Mouse (Mus musculus): ENCODE measurements around the gene Slc4a5. TPM values are rescaled to one million over a fixed set of nuclear protein-coding genes. Genes with fewer than 3 reads are reported as not detected.
A peak's percentile ranks its signal among the peaks of the same experiment; 100 is the strongest.

Gene Slc4a5
- polyA plus RNA-seq, 1 experiment from 2014 or later, result 0.16 TPM

- no peaks in the 10 kb centered on the region for H3K9me3 ChIP-seq (ENCODE audit: control insufficient read depth, low read length)
- peaks cover 28% of the 10 kb centered on the region for H3K36me3 ChIP-seq (ENCODE audit: control insufficient read depth, insufficient read depth, low read length)
- no peak overlapping the region for H3K9ac ChIP-seq (ENCODE audit: low read length)
- H3K27ac ChIP-seq (replicated peaks in 1 of 2; ENCODE audit: control insufficient read depth in 1 of 2, insufficient read depth in 1 of 2, low read depth in 2 of 2, low read length in 2 of 2), result no peak overlapping the region
- 88% methylated on average over 7 of the region's 7 CpGs for WGBS
- no peaks in the 10 kb centered on the region for H3K27me3 ChIP-seq (ENCODE audit: control insufficient read depth, insufficient read depth, low read length)
- no peaks in the 10 kb centered on the region for H3K4me1 ChIP-seq (ENCODE audit: control insufficient read depth in 2 of 2, insufficient read depth in 2 of 2, low read length in 2 of 2)
- H3K4me2 ChIP-seq (ENCODE audit: low read length), result no peak overlapping the region
- no peak for ATAC-seq (ENCODE audit: insufficient number of reproducible peaks, insufficient read depth, low FRiP score, low read depth)
- no peak overlapping the region for H3K4me3 ChIP-seq (ENCODE audit: control insufficient read depth in 1 of 2, insufficient read depth in 1 of 2, low read depth in 1 of 2, low read length in 2 of 2)
Observed at GRCm38 (mm10) chr6:83309017-83309416, 89.4 kb downstream of the Slc4a5 start.

DNA sequence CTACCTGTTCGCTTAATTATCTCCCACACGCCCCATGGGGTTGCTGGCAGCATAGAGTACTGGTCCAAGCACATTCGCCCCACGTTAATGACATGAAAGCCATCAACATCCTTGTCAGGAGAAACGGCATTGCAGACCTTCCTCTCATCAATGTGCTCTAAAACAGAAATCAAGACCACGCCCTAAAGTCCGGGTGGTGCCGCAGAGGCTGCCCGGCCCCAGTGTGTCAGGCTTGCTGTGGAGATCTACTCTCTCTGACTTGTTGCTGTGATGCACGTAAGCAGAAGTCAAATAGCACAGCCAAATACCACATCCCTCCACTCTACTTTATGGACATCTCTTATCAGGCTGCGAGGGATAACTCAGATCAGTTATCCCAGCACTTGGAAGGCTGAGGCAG is 91.6 kb downstream of the Slc4a5 start:
- Histone ChIP-seq H3K9me3 (ENCODE audit: control insufficient read depth, low read length) (no peaks in the 10 kb centered on the region), H3K4me1 (ENCODE audit: control insufficient read depth in 2 of 2, insufficient read depth in 2 of 2, low read length in 2 of 2) (peaks cover 0 to 3% of the 10 kb centered on the region in 2 experiments; a peak in 2 of 4 replicates), H3K4me2 (ENCODE audit: low read length) (no peak overlapping the region), H3K27me3 (ENCODE audit: control insufficient read depth, insufficient read depth, low read length) (no peaks in the 10 kb centered on the region), H3K27ac (replicated peaks in 1 of 2; ENCODE audit: control insufficient read depth in 1 of 2, insufficient read depth in 1 of 2, low read depth in 2 of 2, low read length in 2 of 2) (no peak overlapping the region), H3K4me3 (ENCODE audit: control insufficient read depth in 1 of 2, insufficient read depth in 1 of 2, low read depth in 1 of 2, low read length in 2 of 2) (no peak overlapping the region), H3K36me3 (ENCODE audit: control insufficient read depth, insufficient read depth, low read length) (peaks cover 21% of the 10 kb centered on the region), H3K9ac (ENCODE audit: low read length) (no peak overlapping the region)
- WGBS, result 93% methylated on average over 11 of the region's 11 CpGs
- no peak for ATAC-seq (ENCODE audit: insufficient number of reproducible peaks, insufficient read depth, low FRiP score, low read depth)

DNA sequence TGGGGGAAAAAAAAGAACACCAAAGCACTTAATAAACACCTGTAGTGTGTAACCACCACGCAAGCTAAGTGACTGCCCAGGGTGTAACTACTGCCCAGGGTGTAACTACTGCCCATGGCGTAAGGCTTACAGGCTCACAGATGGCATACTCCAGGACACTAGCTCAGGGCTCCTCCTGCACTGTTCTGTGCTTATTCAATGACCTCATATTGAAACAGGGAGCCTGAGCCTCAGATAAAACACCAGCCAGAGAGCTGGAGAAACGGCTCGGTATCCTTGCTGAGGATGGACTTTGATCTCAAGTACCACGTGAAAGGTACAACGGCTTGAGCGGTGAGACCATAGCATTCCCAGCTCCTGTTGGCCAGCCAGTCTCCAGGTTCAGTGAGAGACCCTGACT is 92.4 kb downstream of the Slc4a5 start:
- 61% methylated on average over 7 of the region's 7 CpGs for WGBS
- no peaks in the 10 kb centered on the region for H3K27me3 ChIP-seq (ENCODE audit: control insufficient read depth, insufficient read depth, low read length)
- no peak for ATAC-seq (ENCODE audit: insufficient number of reproducible peaks, insufficient read depth, low FRiP score, low read depth)
- H3K36me3 ChIP-seq (ENCODE audit: control insufficient read depth, insufficient read depth, low read length), result peaks cover 21% of the 10 kb centered on the region
- H3K9me3 ChIP-seq (ENCODE audit: control insufficient read depth, low read length), result no peaks in the 10 kb centered on the region
- no peak overlapping the region for H3K4me3 ChIP-seq (ENCODE audit: control insufficient read depth in 1 of 2, insufficient read depth in 1 of 2, low read depth in 1 of 2, low read length in 2 of 2)
- H3K4me1 ChIP-seq (ENCODE audit: control insufficient read depth in 2 of 2, insufficient read depth in 2 of 2, low read length in 2 of 2), result peaks cover 4 to 6% of the 10 kb centered on the region in 2 experiments; a peak in 2 of 4 replicates
- H3K4me2 ChIP-seq (ENCODE audit: low read length), result no peak overlapping the region
- no peak overlapping the region for H3K27ac ChIP-seq (replicated peaks in 1 of 2; ENCODE audit: control insufficient read depth in 1 of 2, insufficient read depth in 1 of 2, low read depth in 2 of 2, low read length in 2 of 2)
- H3K9ac ChIP-seq (ENCODE audit: low read length), result no peak overlapping the region

DNA sequence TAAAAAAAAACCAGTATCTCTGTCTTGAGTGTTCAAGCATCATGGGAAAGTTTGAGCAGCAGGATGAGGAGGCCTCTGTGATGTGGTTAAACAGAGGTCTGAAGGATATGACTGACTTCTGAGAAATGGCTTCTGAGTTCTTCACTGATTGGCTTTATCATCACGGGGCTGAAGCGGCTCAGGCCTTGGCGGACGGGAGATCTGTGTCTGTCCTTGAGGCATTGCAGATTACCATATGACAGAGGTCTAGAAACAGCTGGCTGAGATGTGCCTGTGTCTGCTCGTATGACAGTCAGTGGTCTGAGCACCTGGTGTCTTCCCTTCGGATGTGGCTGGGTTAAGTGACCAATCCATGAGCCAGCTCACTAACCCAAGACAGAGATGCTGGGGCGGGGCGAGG is 92.9 kb downstream of the Slc4a5 start:
- no peak for ATAC-seq (ENCODE audit: insufficient number of reproducible peaks, insufficient read depth, low FRiP score, low read depth)
- Histone ChIP-seq H3K27ac (replicated peaks in 1 of 2; ENCODE audit: control insufficient read depth in 1 of 2, insufficient read depth in 1 of 2, low read depth in 2 of 2, low read length in 2 of 2) (no peak overlapping the region), H3K4me1 (ENCODE audit: control insufficient read depth in 2 of 2, insufficient read depth in 2 of 2, low read length in 2 of 2) (peaks cover 4 to 6% of the 10 kb centered on the region in 2 experiments; a peak in 2 of 4 replicates), H3K9ac (ENCODE audit: low read length) (no peak overlapping the region), H3K4me3 (ENCODE audit: control insufficient read depth in 1 of 2, insufficient read depth in 1 of 2, low read depth in 1 of 2, low read length in 2 of 2) (no peak overlapping the region), H3K36me3 (ENCODE audit: control insufficient read depth, insufficient read depth, low read length) (peaks cover 21% of the 10 kb centered on the region), H3K27me3 (ENCODE audit: control insufficient read depth, insufficient read depth, low read length) (no peaks in the 10 kb centered on the region), H3K4me2 (ENCODE audit: low read length) (no peak overlapping the region), H3K9me3 (ENCODE audit: control insufficient read depth, low read length) (no peaks in the 10 kb centered on the region)
- WGBS, result 68% methylated on average over 8 of the region's 8 CpGs

- Histone ChIP-seq H3K4me2 (ENCODE audit: low read length) (no peak overlapping the region), H3K4me3 (ENCODE audit: control insufficient read depth in 1 of 2, insufficient read depth in 1 of 2, low read depth in 1 of 2, low read length in 2 of 2) (no peak overlapping the region), H3K9ac (ENCODE audit: low read length) (no peak overlapping the region), H3K27ac (replicated peaks in 1 of 2; ENCODE audit: control insufficient read depth in 1 of 2, insufficient read depth in 1 of 2, low read depth in 2 of 2, low read length in 2 of 2) (no peak overlapping the region), H3K9me3 (ENCODE audit: control insufficient read depth, low read length) (no peaks in the 10 kb centered on the region), H3K4me1 (ENCODE audit: control insufficient read depth in 2 of 2, insufficient read depth in 2 of 2, low read length in 2 of 2) (peaks cover 4 to 6% of the 10 kb centered on the region in 2 experiments; a peak in 2 of 4 replicates), H3K27me3 (ENCODE audit: control insufficient read depth, insufficient read depth, low read length) (no peaks in the 10 kb centered on the region), H3K36me3 (ENCODE audit: control insufficient read depth, insufficient read depth, low read length) (peaks cover 18% of the 10 kb centered on the region)
- ATAC-seq (ENCODE audit: insufficient number of reproducible peaks, insufficient read depth, low FRiP score, low read depth), result no peak
Observed at GRCm38 (mm10) chr6:83315293-83315692, 95.7 kb downstream of the Slc4a5 start.

DNA sequence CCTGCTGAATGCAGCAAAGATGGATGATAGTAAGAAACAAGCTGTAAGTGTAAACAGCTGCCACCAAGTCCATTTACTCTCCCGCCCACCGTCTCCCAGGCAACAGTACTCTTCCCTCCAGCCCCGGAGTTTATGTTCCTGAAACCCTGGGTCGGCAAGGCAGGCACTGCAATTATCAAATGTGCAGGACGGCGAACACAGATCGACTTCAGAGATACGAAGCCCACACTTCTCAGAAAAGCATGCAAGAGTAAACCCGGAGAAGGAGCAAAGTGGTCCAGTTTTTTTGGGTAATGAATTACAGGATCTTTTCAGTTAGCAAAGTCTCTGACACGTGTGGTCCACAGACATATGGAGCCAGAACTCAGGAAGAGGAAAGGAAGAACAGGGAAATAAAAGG is 96.4 kb downstream of the Slc4a5 start:
- Histone ChIP-seq H3K27me3 (ENCODE audit: control insufficient read depth, insufficient read depth, low read length) (no peaks in the 10 kb centered on the region), H3K4me3 (ENCODE audit: control insufficient read depth in 1 of 2, insufficient read depth in 1 of 2, low read depth in 1 of 2, low read length in 2 of 2) (no peak overlapping the region), H3K4me2 (ENCODE audit: low read length) (peak overlapping the region; percentile 82), H3K9ac (ENCODE audit: low read length) (no peak overlapping the region), H3K4me1 (ENCODE audit: control insufficient read depth in 2 of 2, insufficient read depth in 2 of 2, low read length in 2 of 2) (peaks cover 4 to 6% of the 10 kb centered on the region in 2 experiments; a peak in 2 of 4 replicates), H3K36me3 (ENCODE audit: control insufficient read depth, insufficient read depth, low read length) (peaks cover 13% of the 10 kb centered on the region), H3K27ac (replicated peaks in 1 of 2; ENCODE audit: control insufficient read depth in 1 of 2, insufficient read depth in 1 of 2, low read depth in 2 of 2, low read length in 2 of 2) (no peak overlapping the region), H3K9me3 (ENCODE audit: control insufficient read depth, low read length) (no peaks in the 10 kb centered on the region)
- ATAC-seq (ENCODE audit: insufficient number of reproducible peaks, insufficient read depth, low FRiP score, low read depth), result no peak
- 30% methylated on average over 10 of the region's 10 CpGs for WGBS

GRCm38 (mm10) chr6:83317108-83317741 is 97.6 kb downstream of the Slc4a5 start:
- ATAC-seq (ENCODE audit: insufficient number of reproducible peaks, insufficient read depth, low FRiP score, low read depth), result peak; percentile 97
- Histone ChIP-seq H3K27ac (replicated peaks in 1 of 2; ENCODE audit: control insufficient read depth in 1 of 2, insufficient read depth in 1 of 2, low read depth in 2 of 2, low read length in 2 of 2) (no peak overlapping the region), H3K9ac (ENCODE audit: low read length) (peak overlapping the region; percentile 71), H3K36me3 (ENCODE audit: control insufficient read depth, insufficient read depth, low read length) (peaks cover 2% of the 10 kb centered on the region; the same call in 1 of the 2 replicates), H3K27me3 (ENCODE audit: control insufficient read depth, insufficient read depth, low read length) (no peaks in the 10 kb centered on the region), H3K4me3 (ENCODE audit: control insufficient read depth in 1 of 2, insufficient read depth in 1 of 2, low read depth in 1 of 2, low read length in 2 of 2) (peak overlapping the region; percentile 79 to 84), H3K9me3 (ENCODE audit: control insufficient read depth, low read length) (no peaks in the 10 kb centered on the region), H3K4me2 (ENCODE audit: low read length) (peak overlapping the region; percentile 82), H3K4me1 (ENCODE audit: control insufficient read depth in 2 of 2, insufficient read depth in 2 of 2, low read length in 2 of 2) (peaks cover 4 to 6% of the 10 kb centered on the region in 2 experiments; a peak in 2 of 4 replicates)
- under 1% methylated on average over 52 of the region's 52 CpGs for WGBS

- Histone ChIP-seq H3K9ac (ENCODE audit: low read length) (no peak overlapping the region), H3K27me3 (ENCODE audit: control insufficient read depth, insufficient read depth, low read length) (no peaks in the 10 kb centered on the region), H3K9me3 (ENCODE audit: control insufficient read depth, low read length) (no peaks in the 10 kb centered on the region), H3K36me3 (ENCODE audit: control insufficient read depth, insufficient read depth, low read length) (no peaks in the 10 kb centered on the region), H3K4me3 (ENCODE audit: control insufficient read depth in 1 of 2, insufficient read depth in 1 of 2, low read depth in 1 of 2, low read length in 2 of 2) (no peak overlapping the region), H3K27ac (replicated peaks in 1 of 2; ENCODE audit: control insufficient read depth in 1 of 2, insufficient read depth in 1 of 2, low read depth in 2 of 2, low read length in 2 of 2) (no peak overlapping the region), H3K4me2 (ENCODE audit: low read length) (no peak overlapping the region), H3K4me1 (ENCODE audit: control insufficient read depth in 2 of 2, insufficient read depth in 2 of 2, low read length in 2 of 2) (peaks cover 2 to 8% of the 10 kb centered on the region in 2 experiments)
- WGBS, result 42% methylated on average over 1 of the region's 1 CpGs
- no peak for ATAC-seq (ENCODE audit: insufficient number of reproducible peaks, insufficient read depth, low FRiP score, low read depth)
Observed at GRCm38 (mm10) chr6:83321927-83322326, 102.3 kb downstream of the Slc4a5 start.
